Mouse (Mus musculus): Measurements from ENCODE around the gene Pitpnc1. TPM values are rescaled to one million over a fixed set of nuclear protein-coding genes. Genes with fewer than 3 reads are reported as not detected.
A peak's percentile ranks its signal among the peaks of the same experiment; 100 is the strongest.

Pitpnc1 gene
- total RNA-seq, 4 experiments from 2014 or later = 69.0 to 82.6 (median 74.0) TPM

- no peak for DNase-seq (ENCODE audit: low spot score)
Observed at GRCm38 (mm10) chr11:107283632-107284031, 186.9 kb downstream of the Pitpnc1 start.

- DNase-seq (ENCODE audit: low spot score) = no peak
Observed at GRCm38 (mm10) chr11:107282481-107282880, 188.0 kb downstream of the Pitpnc1 start.

GRCm38 (mm10) chr11:107279258-107279657 lies 191.2 kb downstream of the Pitpnc1 start:
- DNase-seq (ENCODE audit: low spot score) = no peak

GRCm38 (mm10) chr11:107276898-107277297 lies 193.6 kb downstream of the Pitpnc1 start:
- DNase-seq (ENCODE audit: low spot score) = peak; percentile 82

GRCm38 (mm10) chr11:107276337-107276736 lies 194.2 kb downstream of the Pitpnc1 start:
- DNase-seq (ENCODE audit: low spot score) = no peak

GRCm38 (mm10) chr11:107275902-107276301 lies 194.6 kb downstream of the Pitpnc1 start:
- DNase-seq (ENCODE audit: low spot score) = peak; percentile 73

- DNase-seq (ENCODE audit: low spot score) = no peak
Observed at GRCm38 (mm10) chr11:107274206-107274605, 196.3 kb downstream of the Pitpnc1 start.

GRCm38 (mm10) chr11:107272351-107272975 lies 198.0 kb downstream of the Pitpnc1 start:
- no peak for DNase-seq (ENCODE audit: low spot score)

GRCm38 (mm10) chr11:107270564-107270963 lies 199.9 kb downstream of the Pitpnc1 start:
- no peak for DNase-seq (ENCODE audit: low spot score)

- DNase-seq (ENCODE audit: low spot score) = no peak
Observed at GRCm38 (mm10) chr11:107267522-107267921, 203.0 kb downstream of the Pitpnc1 start.

GRCm38 (mm10) chr11:107265861-107266260 lies 204.6 kb downstream of the Pitpnc1 start:
- DNase-seq (ENCODE audit: low spot score) = no peak

GRCm38 (mm10) chr11:107264889-107265615 lies 205.4 kb downstream of the Pitpnc1 start:
- DNase-seq (ENCODE audit: low spot score) = peak; percentile 71

- no peak for DNase-seq (ENCODE audit: low spot score)
Observed at GRCm38 (mm10) chr11:107263838-107264237, 206.7 kb downstream of the Pitpnc1 start.

- DNase-seq (ENCODE audit: low spot score) = no peak
Observed at GRCm38 (mm10) chr11:107259428-107259827, 211.1 kb downstream of the Pitpnc1 start.

- DNase-seq (ENCODE audit: low spot score) = no peak
Observed at GRCm38 (mm10) chr11:107255185-107255584, 215.3 kb downstream of the Pitpnc1 start.

GRCm38 (mm10) chr11:107254181-107254580 lies 216.3 kb downstream of the Pitpnc1 start:
- DNase-seq (ENCODE audit: low spot score) = no peak

- no peak for DNase-seq (ENCODE audit: low spot score)
Observed at GRCm38 (mm10) chr11:107252026-107252425, 218.5 kb downstream of the Pitpnc1 start.

GRCm38 (mm10) chr11:107251460-107251859 lies 219.0 kb downstream of the Pitpnc1 start:
- no peak for DNase-seq (ENCODE audit: low spot score)

- DNase-seq (ENCODE audit: low spot score) = peak; percentile 35
Observed at GRCm38 (mm10) chr11:107250882-107251281, 219.6 kb downstream of the Pitpnc1 start.

GRCm38 (mm10) chr11:107248753-107249152 lies 221.7 kb downstream of the Pitpnc1 start:
- DNase-seq (ENCODE audit: low spot score) = peak; percentile 64

- no peak for DNase-seq (ENCODE audit: low spot score)
Observed at GRCm38 (mm10) chr11:107245657-107246056, 224.8 kb downstream of the Pitpnc1 start.

- no peak for DNase-seq (ENCODE audit: low spot score)
Observed at GRCm38 (mm10) chr11:107243126-107243525, 227.4 kb downstream of the Pitpnc1 start.

- no peak for DNase-seq (ENCODE audit: low spot score)
Observed at GRCm38 (mm10) chr11:107241678-107242077, 228.8 kb downstream of the Pitpnc1 start.
